9 mouse cellular contexts compared by ENCODE assay signal in genomic region chr11:118975917-118976316, GRCm38 (mm10). TPM values are rescaled to one million over a fixed set of nuclear protein-coding genes. Genes with fewer than 3 reads are reported as not detected.
DNase-seq lines count a peak whose midpoint lies in the region; ATAC-seq and TF ChIP-seq lines count a peak whose summit lies in the region.
"Had no signal": no experiment of that assay in that cellular context is flagged by ENCODE, and none has a peak within 500 bp of the region (broad histone marks: within the 10 kb centered on the region; RNA-seq: fewer than 3 reads in every experiment).

No protein-coding gene starts in this region.

- H3K36me3 ChIP-seq in testis, adult 2 months (ENCODE audit: control insufficient read depth, insufficient read depth, low read length) = no peaks in the 10 kb centered on the region
- no peaks in the 10 kb centered on the region for H3K36me3 ChIP-seq in intestine, embryonic 16.5 days (ENCODE audit: control insufficient read depth, insufficient read depth, low read length)
- no peaks in the 10 kb centered on the region for H3K36me3 ChIP-seq in midbrain, postnatal 0 days (ENCODE audit: insufficient read depth, low read length)
- H3K36me3 ChIP-seq: embryonic facial prominence, embryonic 12.5 days had no signal

- peak overlapping the region; percentile 18 for H3K4me3 ChIP-seq in testis, adult 2 months (ENCODE audit: control insufficient read depth, low read depth, low read length)
- H3K4me3 ChIP-seq in intestine, embryonic 16.5 days (ENCODE audit: low read length) = no peak overlapping the region
- no peak overlapping the region for H3K4me3 ChIP-seq in midbrain, postnatal 0 days (ENCODE audit: low read depth, low read length)
- H3K4me3 ChIP-seq: embryonic facial prominence, embryonic 12.5 days had no signal

- no peak overlapping the region for H3K9ac ChIP-seq in intestine, embryonic 16.5 days (ENCODE audit: low read depth, low read length)
- H3K9ac ChIP-seq in midbrain, postnatal 0 days (replicated peaks; ENCODE audit: low read length, poor library complexity, severe bottlenecking) = 0 out of 2 replicates have a peak overlapping the region, but pooled peaks have one; percentile 9
- H3K9ac ChIP-seq: embryonic facial prominence, embryonic 12.5 days had no signal

- ATAC-seq in intestine, embryonic 16.5 days = peak; percentile 62; the same call in 1 of the 2 replicates
- no peak for ATAC-seq in midbrain, postnatal 0 days (ENCODE audit: low FRiP score)
- ATAC-seq in frontal cortex, adult (ENCODE audit: low TSS enrichment) = no peak; the same call in 1 of the 2 replicates

- WGBS in intestine, embryonic 16.5 days = 15% methylated on average over 12 of the region's 12 CpGs
- 10% methylated on average over 12 of the region's 12 CpGs for WGBS in midbrain, postnatal 0 days

- H3K4me1 ChIP-seq in testis, adult 2 months (ENCODE audit: control insufficient read depth, insufficient read depth, low read length) = peaks cover 7% of the 10 kb centered on the region
- 0 out of 2 replicates have a peak, but pooled peaks cover 10% of the 10 kb centered on the region for H3K4me1 ChIP-seq in intestine, embryonic 16.5 days (ENCODE audit: control insufficient read depth, insufficient read depth, low read length)
- no peaks in the 10 kb centered on the region for H3K4me1 ChIP-seq in midbrain, postnatal 0 days (ENCODE audit: insufficient read depth, low read length)
- H3K4me1 ChIP-seq: embryonic facial prominence, embryonic 12.5 days had no signal

- H3K9me3 ChIP-seq in intestine, embryonic 16.5 days (ENCODE audit: control insufficient read depth, low read length) = no peaks in the 10 kb centered on the region
- no peaks in the 10 kb centered on the region for H3K9me3 ChIP-seq in midbrain, postnatal 0 days (ENCODE audit: low read length)
- H3K9me3 ChIP-seq: embryonic facial prominence, embryonic 12.5 days had no signal

- no peaks in the 10 kb centered on the region for H3K27me3 ChIP-seq in testis, adult 2 months (ENCODE audit: control insufficient read depth, insufficient read depth, low read length)
- no peaks in the 10 kb centered on the region; the same call in 1 of the 2 replicates for H3K27me3 ChIP-seq in intestine, embryonic 16.5 days (replicated peaks; ENCODE audit: control insufficient read depth, insufficient read depth, low read length)
- no peaks in the 10 kb centered on the region for H3K27me3 ChIP-seq in midbrain, postnatal 0 days (ENCODE audit: insufficient read depth, low read length)

- peak overlapping the region; percentile 36 for H3K4me2 ChIP-seq in intestine, embryonic 16.5 days (ENCODE audit: low read depth, low read length)
- H3K4me2 ChIP-seq in midbrain, postnatal 0 days (ENCODE audit: low read depth, low read length, poor library complexity, severe bottlenecking) = peak overlapping the region; percentile 29
- H3K4me2 ChIP-seq: embryonic facial prominence, embryonic 12.5 days had no signal

- no peak for TF ChIP-seq POLR2A in testis, adult 2 months (IDR thresholded peaks at IDR 0.05; ENCODE audit: control insufficient read depth, low read depth, low read length)

- no peak for TF ChIP-seq CTCF in testis, adult 2 months (IDR thresholded peaks at IDR 0.05; ENCODE audit: control insufficient read depth, insufficient read depth, insufficient replicate concordance, low read depth, low read length)
- no peak for TF ChIP-seq CTCF in midbrain, postnatal 0 days (IDR thresholded peaks at IDR 0.05)

- no peak for DNase-seq in testis, postnatal 14 days (ENCODE audit: low spot score)
- DNase-seq in embryo, embryonic 11 days = peak; percentile 36
- DNase-seq in midbrain, postnatal 0 days (ENCODE audit: low spot score) = no peak
- no peak for DNase-seq in adrenal gland, postnatal 4 days (ENCODE audit: low spot score in 2 of 2)
- no peak for DNase-seq in layer of hippocampus, postnatal 25 days (ENCODE audit: extremely low spot score in 1 of 2, low spot score in 1 of 2)

- no peak overlapping the region for H3K27ac ChIP-seq in testis, adult 2 months (ENCODE audit: control insufficient read depth, insufficient read depth, low read depth, low read length)
- 0 out of 2 replicates have a peak overlapping the region, but pooled peaks have one; percentile 29 for H3K27ac ChIP-seq in intestine, embryonic 16.5 days (ENCODE audit: low read length)
- no peak overlapping the region for H3K27ac ChIP-seq in midbrain, postnatal 0 days (ENCODE audit: low read depth, low read length)
- H3K27ac ChIP-seq: embryonic facial prominence, embryonic 12.5 days had no signal

RNA-seq across cellular contexts. Expression of gene Enpp7, which starts 12.1 kb away (rescaled TPM):
- polyA plus RNA-seq in testis, adult 2 months (2012; rRNA removed) = 0.08 TPM in 1 of 2 replicates, not detected in the other
- polyA plus RNA-seq in intestine, embryonic 16.5 days (2015; fragmentation: Nextera tagmentation; extraction: Ambion mirVana) = 0.57 and 1.7 TPM in 2 replicates
- not detected in 2 replicates for total RNA-seq in midbrain, postnatal 0 days (2014; rRNA removed)
- polyA plus RNA-seq in midbrain, postnatal 0 days (2015; fragmentation: Nextera tagmentation; extraction: Ambion mirVana) = not detected in 2 replicates
- total RNA-seq in adrenal gland, postnatal 4 days (2021) = not detected
- total RNA-seq in layer of hippocampus, postnatal 25 days (2021) = not detected
- polyA plus RNA-seq: embryonic facial prominence, embryonic 12.5 days had no signal

RNA-seq across cellular contexts. Expression of gene Cbx2, which starts 46.8 kb away (rescaled TPM):
- polyA plus RNA-seq in testis, adult 2 months (2012; rRNA removed) = 2.3 and 2.4 TPM in 2 replicates
- polyA plus RNA-seq in intestine, embryonic 16.5 days (2015; fragmentation: Nextera tagmentation; extraction: Ambion mirVana) = 17.8 and 18.1 TPM in 2 replicates
- 9.6 and 10.6 TPM in 2 replicates for total RNA-seq in midbrain, postnatal 0 days (2014; rRNA removed)
- polyA plus RNA-seq in midbrain, postnatal 0 days (2015; fragmentation: Nextera tagmentation; extraction: Ambion mirVana) = 5.6 and 6.7 TPM in 2 replicates
- total RNA-seq in adrenal gland, postnatal 4 days (2021) = 10 to 100 TPM in 1 of 2 experiments, 1 to 10 TPM in 1; 9.5 to 10.1 TPM
- 1 to 10 TPM; 4.0 to 4.4 TPM for total RNA-seq in layer of hippocampus, postnatal 25 days (2021)
